Mouse (Mus musculus): ENCODE measurements around the gene Reps1. TPM values are rescaled to one million over a fixed set of nuclear protein-coding genes. Genes with fewer than 3 reads are reported as not detected.
A peak's percentile ranks its signal among the peaks of the same experiment; 100 is the strongest.

The Reps1 gene
- polyA plus RNA-seq, 1 experiment = 28.9 TPM

GRCm38 (mm10) chr10:18036849-18037248, 18.8 kb upstream of the Reps1 start:
- Histone ChIP-seq H3K79me2 (ENCODE audit: control insufficient read depth, insufficient read depth) (no peaks in the 10 kb centered on the region), H3K27me3 (ENCODE audit: control insufficient read depth, insufficient read depth, insufficient read length) (no peaks in the 10 kb centered on the region), H3K4me3 (ENCODE audit: insufficient read depth, poor library complexity, severe bottlenecking) (no peak overlapping the region), H3K36me3 (ENCODE audit: control insufficient read depth, insufficient read depth) (no peaks in the 10 kb centered on the region), H3K79me3 (ENCODE audit: low read depth) (no peaks in the 10 kb centered on the region), H3ac (ENCODE audit: control insufficient read depth, insufficient read length, low read depth) (no peak overlapping the region)
- no peak for TF ChIP-seq USF1 (IDR thresholded peaks at IDR 0.05; ENCODE audit: low read depth)
- TF ChIP-seq MAX (IDR thresholded peaks at IDR 0.05) = no peak
- TF ChIP-seq FOSL1 (IDR thresholded peaks at IDR 0.05; ENCODE audit: insufficient read depth, low read length, poor library complexity, severe bottlenecking) = no peak
- TF ChIP-seq CEBPB (IDR thresholded peaks at IDR 0.05; ENCODE audit: low read depth) = no peak
- TF ChIP-seq MYOD1 (IDR thresholded peaks at IDR 0.05; ENCODE audit: control insufficient read depth, insufficient read length, low read depth) = no peak
- TF ChIP-seq CTCF (IDR thresholded peaks at IDR 0.05; ENCODE audit: control insufficient read depth, insufficient read depth, insufficient read length) = no peak
- no peak for TF ChIP-seq MYOG (IDR thresholded peaks at IDR 0.05; ENCODE audit: control insufficient read depth, extremely low read depth, insufficient read length)

GRCm38 (mm10) chr10:18046380-18046779, 9.3 kb upstream of the Reps1 start:
- Histone ChIP-seq H3K27me3 (ENCODE audit: control insufficient read depth, insufficient read depth, insufficient read length) (no peaks in the 10 kb centered on the region), H3K36me3 (ENCODE audit: control insufficient read depth, insufficient read depth) (no peaks in the 10 kb centered on the region), H3K79me2 (ENCODE audit: control insufficient read depth, insufficient read depth) (no peaks in the 10 kb centered on the region), H3K79me3 (ENCODE audit: low read depth) (no peaks in the 10 kb centered on the region), H3K4me3 (ENCODE audit: insufficient read depth, poor library complexity, severe bottlenecking) (no peak overlapping the region), H3ac (ENCODE audit: control insufficient read depth, insufficient read length, low read depth) (no peak overlapping the region)
- TF ChIP-seq CTCF (IDR thresholded peaks at IDR 0.05; ENCODE audit: control insufficient read depth, insufficient read depth, insufficient read length) (no peak), USF1 (IDR thresholded peaks at IDR 0.05; ENCODE audit: low read depth) (no peak), MAX (IDR thresholded peaks at IDR 0.05) (no peak), MYOG (IDR thresholded peaks at IDR 0.05; ENCODE audit: control insufficient read depth, extremely low read depth, insufficient read length) (no peak), CEBPB (IDR thresholded peaks at IDR 0.05; ENCODE audit: low read depth) (no peak), FOSL1 (IDR thresholded peaks at IDR 0.05; ENCODE audit: insufficient read depth, low read length, poor library complexity, severe bottlenecking) (no peak), MYOD1 (IDR thresholded peaks at IDR 0.05; ENCODE audit: control insufficient read depth, insufficient read length, low read depth) (no peak)

DNA sequence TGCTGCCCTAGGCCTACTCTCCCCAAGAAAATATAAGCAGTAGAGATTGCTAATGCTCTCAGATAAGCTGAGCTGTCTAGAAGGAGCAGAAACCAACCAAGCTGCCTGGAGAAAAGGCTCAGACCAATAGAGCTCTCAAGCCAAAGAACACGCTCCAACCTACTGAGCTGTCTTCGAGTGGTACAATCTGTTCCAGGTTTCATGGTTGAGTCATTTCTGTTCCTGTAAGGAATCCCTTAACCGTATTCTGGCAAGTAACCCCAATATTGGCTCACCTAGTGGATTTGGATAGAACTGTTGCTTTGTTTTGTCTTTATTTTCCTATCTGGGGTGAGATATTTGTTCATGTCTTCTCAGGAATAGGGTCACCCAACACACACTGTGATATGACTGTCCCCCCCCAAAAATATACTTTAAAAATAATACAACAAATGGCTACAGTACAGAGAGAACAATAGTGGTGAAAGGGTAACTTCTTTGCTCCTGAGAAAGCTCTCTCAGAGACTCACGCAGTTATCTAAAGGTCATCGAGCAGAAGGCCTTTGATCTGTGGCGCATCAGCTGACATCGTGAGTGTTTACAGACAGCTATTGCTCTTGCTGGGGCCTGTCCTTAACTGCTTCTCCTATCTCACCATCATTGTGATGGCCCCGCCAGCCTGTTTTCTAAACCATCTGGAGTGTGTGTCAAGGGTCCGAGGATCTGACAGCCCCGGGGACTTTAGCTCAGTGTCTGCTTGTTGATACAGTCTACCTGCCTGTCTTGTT, 8.1 kb upstream of the Reps1 start:
- Histone ChIP-seq H3K79me3 (ENCODE audit: low read depth) (no peaks in the 10 kb centered on the region), H3K4me3 (ENCODE audit: insufficient read depth, poor library complexity, severe bottlenecking) (no peak overlapping the region), H3K27me3 (ENCODE audit: control insufficient read depth, insufficient read depth, insufficient read length) (no peaks in the 10 kb centered on the region), H3ac (ENCODE audit: control insufficient read depth, insufficient read length, low read depth) (no peak overlapping the region), H3K79me2 (ENCODE audit: control insufficient read depth, insufficient read depth) (no peaks in the 10 kb centered on the region), H3K36me3 (ENCODE audit: control insufficient read depth, insufficient read depth) (no peaks in the 10 kb centered on the region)
- no peak for TF ChIP-seq MYOD1 (IDR thresholded peaks at IDR 0.05; ENCODE audit: control insufficient read depth, insufficient read length, low read depth)
- no peak for TF ChIP-seq CTCF (IDR thresholded peaks at IDR 0.05; ENCODE audit: control insufficient read depth, insufficient read depth, insufficient read length)
- TF ChIP-seq CEBPB (IDR thresholded peaks at IDR 0.05; ENCODE audit: low read depth) = no peak
- no peak for TF ChIP-seq USF1 (IDR thresholded peaks at IDR 0.05; ENCODE audit: low read depth)
- TF ChIP-seq FOSL1 (IDR thresholded peaks at IDR 0.05; ENCODE audit: insufficient read depth, low read length, poor library complexity, severe bottlenecking) = no peak

GRCm38 (mm10) chr10:18055009-18055695, 509 bp upstream of the Reps1 start:
- peaks cover 8% of the 10 kb centered on the region for H3K36me3 ChIP-seq (ENCODE audit: control insufficient read depth, insufficient read depth)
- H3K4me3 ChIP-seq (ENCODE audit: insufficient read depth, poor library complexity, severe bottlenecking) = peak overlapping the region; percentile 76
- TF ChIP-seq CTCF (IDR thresholded peaks at IDR 0.05; ENCODE audit: control insufficient read depth, insufficient read depth, insufficient read length) = peak; percentile 96
- no peak for TF ChIP-seq MYOD1 (IDR thresholded peaks at IDR 0.05; ENCODE audit: control insufficient read depth, insufficient read length, low read depth)
- no peak for TF ChIP-seq CEBPB (IDR thresholded peaks at IDR 0.05; ENCODE audit: low read depth)
- peaks cover 40% of the 10 kb centered on the region for H3K79me3 ChIP-seq (ENCODE audit: low read depth)
- H3ac ChIP-seq (ENCODE audit: control insufficient read depth, insufficient read length, low read depth) = peak overlapping the region; percentile 92
- no peaks in the 10 kb centered on the region for H3K27me3 ChIP-seq (ENCODE audit: control insufficient read depth, insufficient read depth, insufficient read length)
- H3K79me2 ChIP-seq (ENCODE audit: control insufficient read depth, insufficient read depth) = peaks cover 46% of the 10 kb centered on the region

GRCm38 (mm10) chr10:18056391-18056745, 707 bp downstream of the Reps1 start:
- peak overlapping the region; percentile 76 for H3K4me3 ChIP-seq (ENCODE audit: insufficient read depth, poor library complexity, severe bottlenecking)

More at GRCm38 (mm10) chr10:18056391-18056745, 707 bp downstream of the Reps1 start:
- H3K79me2 ChIP-seq (ENCODE audit: control insufficient read depth, insufficient read depth) = peaks cover 58% of the 10 kb centered on the region
- no peaks in the 10 kb centered on the region for H3K27me3 ChIP-seq (ENCODE audit: control insufficient read depth, insufficient read depth, insufficient read length)
- peaks cover 8% of the 10 kb centered on the region for H3K36me3 ChIP-seq (ENCODE audit: control insufficient read depth, insufficient read depth)
- H3ac ChIP-seq (ENCODE audit: control insufficient read depth, insufficient read length, low read depth) = peak overlapping the region; percentile 92
- TF ChIP-seq CTCF (IDR thresholded peaks at IDR 0.05; ENCODE audit: control insufficient read depth, insufficient read depth, insufficient read length) (no peak), MYOD1 (IDR thresholded peaks at IDR 0.05; ENCODE audit: control insufficient read depth, insufficient read length, low read depth) (no peak), CEBPB (IDR thresholded peaks at IDR 0.05; ENCODE audit: low read depth) (no peak), FOSL1 (IDR thresholded peaks at IDR 0.05; ENCODE audit: insufficient read depth, low read length, poor library complexity, severe bottlenecking) (no peak), MAX (IDR thresholded peaks at IDR 0.05) (no peak), MYOG (IDR thresholded peaks at IDR 0.05; ENCODE audit: control insufficient read depth, extremely low read depth, insufficient read length) (no peak), USF1 (IDR thresholded peaks at IDR 0.05; ENCODE audit: low read depth) (no peak)
- H3K79me3 ChIP-seq (ENCODE audit: low read depth) = peaks cover 49% of the 10 kb centered on the region

Measured in C2C12 (cell line).